Mouse (Mus musculus) olfactory bulb, adult 2 months (tissue): ENCODE measurements around the gene Fam49a.

ENCODE experiments used
- CTCF ChIP-seq: fragments of 200-500 bp; IDR thresholded peaks from 2 replicates; pipeline ENCODE4 v1.5.1; 2012; ENCODE audit warnings: low read depth, mild to moderate bottlenecking, low read length, moderate library complexity; ENCODE audit not compliant: insufficient read depth
- POLR2A ChIP-seq: fragments of 200-500 bp; IDR thresholded peaks from 2 replicates; pipeline ENCODE4 v1.6.1; 2012; ENCODE audit warnings: mild to moderate bottlenecking, low read depth, low read length, moderate library complexity; ENCODE audit not compliant: insufficient read depth

GRCm38 (mm10) chr12:12243148-12243547, 18.8 kb upstream of the Fam49a start:
- TF ChIP-seq POLR2A, result no peak
- TF ChIP-seq CTCF, result no peak
